Mouse (Mus musculus) bone marrow macrophage, adult 2 months (primary cell): ENCODE results near the gene Pbx2.

Source experiments
- CTCF ChIP-seq: IDR thresholded peaks from 2 replicates; pipeline ENCODE4 v1.5.1; 2012; ENCODE audit warnings: low read depth, mild to moderate bottlenecking, low read length, moderate library complexity
- POLR2A ChIP-seq: IDR thresholded peaks from 2 replicates; pipeline ENCODE4 v1.6.1; 2012; ENCODE audit warnings: mild to moderate bottlenecking, low read depth, low read length, borderline replicate concordance

GRCm38 (mm10) chr17:34586796-34587422 is 4.2 kb upstream of the Pbx2 start:
- TF ChIP-seq POLR2A, result no peak
- no peak for TF ChIP-seq CTCF
